Mouse (Mus musculus): ENCODE data around the gene Cnih1.

- TF ChIP-seq CTCF (IDR thresholded peaks at IDR 0.05) (no peak), EP300 (IDR thresholded peaks at IDR 0.05) (no peak)
Measured at GRCm38 (mm10) chr14:46785247-46785646, 3.0 kb downstream of the Cnih1 start.
